Mouse (Mus musculus) adrenal gland, adult 18-20 months (tissue): ENCODE measurements around the gene Tecpr2. TPM values are rescaled to one million over a fixed set of nuclear protein-coding genes. Genes with fewer than 3 reads are reported as not detected.

Experiments
- DNase-seq, 2 experiments: peaks; one replicate each; pipeline ENCODE4 v3.0.0; 2021 to 2022; ENCODE audit warnings: low spot score in 2 of 2
- total RNA-seq, 2 experiments: library from RNA; stranded (reverse); gene quantifications; 1 replicate in 1 of 2; 2 replicates in 1 of 2; pipeline ENCODE4 v1.2.3; 2021

Gene Tecpr2
- total RNA-seq, 2 experiments from 2014 or later = 8.1 to 11.2 TPM

- DNase-seq = no peak
Observed at GRCm38 (mm10) chr12:110861256-110861655, 27.8 kb upstream of the Tecpr2 start.

GRCm38 (mm10) chr12:110864008-110864407, 25.1 kb upstream of the Tecpr2 start:
- no peak for DNase-seq

- DNase-seq = no peak
Observed at GRCm38 (mm10) chr12:110865571-110865970, 23.5 kb upstream of the Tecpr2 start.

GRCm38 (mm10) chr12:110865989-110866388, 23.1 kb upstream of the Tecpr2 start:
- DNase-seq = no peak

GRCm38 (mm10) chr12:110870107-110870506, 19.0 kb upstream of the Tecpr2 start:
- DNase-seq = no peak

- DNase-seq = no peak
Observed at GRCm38 (mm10) chr12:110871247-110871646, 17.8 kb upstream of the Tecpr2 start.

GRCm38 (mm10) chr12:110875351-110875750, 13.7 kb upstream of the Tecpr2 start:
- no peak for DNase-seq

GRCm38 (mm10) chr12:110882291-110882690, 6.8 kb upstream of the Tecpr2 start:
- DNase-seq = no peak

GRCm38 (mm10) chr12:110885251-110885650, 3.8 kb upstream of the Tecpr2 start:
- DNase-seq = no peak

GRCm38 (mm10) chr12:110888106-110888505, 958 bp upstream of the Tecpr2 start:
- no peak for DNase-seq

GRCm38 (mm10) chr12:110888606-110889005, 458 bp upstream of the Tecpr2 start:
- DNase-seq = no peak

- DNase-seq = no peak
Observed at GRCm38 (mm10) chr12:110891887-110892286, 2.8 kb downstream of the Tecpr2 start.

GRCm38 (mm10) chr12:110902106-110902505, 13.0 kb downstream of the Tecpr2 start:
- no peak for DNase-seq

GRCm38 (mm10) chr12:110903536-110903935, 14.5 kb downstream of the Tecpr2 start:
- peak in 1 of 2 experiments; percentile 33 for DNase-seq

GRCm38 (mm10) chr12:110907845-110908244, 18.8 kb downstream of the Tecpr2 start:
- no peak for DNase-seq

- DNase-seq = no peak
Observed at GRCm38 (mm10) chr12:110909962-110910361, 20.9 kb downstream of the Tecpr2 start.

GRCm38 (mm10) chr12:110915761-110916160, 26.7 kb downstream of the Tecpr2 start:
- peak in 1 of 2 experiments; percentile 23 for DNase-seq

GRCm38 (mm10) chr12:110920254-110920653, 31.2 kb downstream of the Tecpr2 start:
- no peak for DNase-seq

- no peak for DNase-seq
Observed at GRCm38 (mm10) chr12:110921572-110921971, 32.5 kb downstream of the Tecpr2 start.

GRCm38 (mm10) chr12:110932820-110933219, 43.8 kb downstream of the Tecpr2 start:
- DNase-seq = no peak

GRCm38 (mm10) chr12:110935983-110936620, 47.0 kb downstream of the Tecpr2 start:
- DNase-seq = peak; percentile 73 to 82

- DNase-seq = peak in 1 of 2 experiments; percentile 50
Observed at GRCm38 (mm10) chr12:110937496-110937895, 48.4 kb downstream of the Tecpr2 start.

GRCm38 (mm10) chr12:110939385-110939784, 50.3 kb downstream of the Tecpr2 start:
- no peak for DNase-seq
